Mouse (Mus musculus) lung, embryonic 14.5 days (tissue): ENCODE measurements around the gene Arid1b. TPM values are rescaled to one million over a fixed set of nuclear protein-coding genes. Genes with fewer than 3 reads are reported as not detected.

ENCODE experiments used
- ATAC-seq: fragments of 200-750 bp; cut with Nextera tagmentation; 2 replicates; pipeline ENCODE4 v1.8.0; 2017; ENCODE audit warnings: mild to moderate bottlenecking, moderate TSS enrichment, moderate library complexity; ENCODE audit not compliant: insufficient read depth
- DNase-seq: peaks from one replicate; pipeline ENCODE4 v3.0.0-alpha.2; 2015
- H3K27ac ChIP-seq: fragments of 300-500 bp; sonication (generic); 2 replicates; pipeline ENCODE4 v1.5.1; 2014; ENCODE audit warnings: low read depth, mild to moderate bottlenecking, moderate library complexity
- H3K27me3 ChIP-seq: fragments of 300-500 bp; sonication (generic); 2 replicates; pipeline ENCODE4 v1.6.1; 2014; ENCODE audit warnings: low read length, control low read depth; ENCODE audit not compliant: insufficient read depth
- H3K36me3 ChIP-seq: fragments of 300-500 bp; sonication (generic); 2 replicates; pipeline ENCODE4 v1.6.1; 2014; ENCODE audit warnings: control low read depth; ENCODE audit not compliant: insufficient read depth
- H3K4me1 ChIP-seq: fragments of 300-500 bp; sonication (generic); 2 replicates; pipeline ENCODE4 v1.6.1; 2014; ENCODE audit warnings: antibody characterized with exemption, control low read depth; ENCODE audit not compliant: insufficient read depth
- H3K4me2 ChIP-seq: fragments of 300-500 bp; sonication (generic); 2 replicates; pipeline ENCODE4 v1.6.1; 2014; ENCODE audit warnings: mild to moderate bottlenecking
- H3K4me3 ChIP-seq: fragments of 300-500 bp; sonication (generic); 2 replicates; pipeline ENCODE4 v1.5.1; 2014; ENCODE audit warnings: low read depth, low read length
- H3K9ac ChIP-seq: fragments of 300-500 bp; sonication (generic); 2 replicates; pipeline ENCODE4 v1.6.1; 2014
- H3K9me3 ChIP-seq: fragments of 300-500 bp; sonication (generic); 2 replicates; pipeline ENCODE4 v1.6.1; 2016; ENCODE audit warnings: low read depth, low read length, control low read depth
- CTCF ChIP-seq: IDR thresholded peaks from 2 replicates; pipeline ENCODE4 v1.5.1; 2016; ENCODE audit warnings: antibody characterized with exemption, low read depth
- WGBS: fragments of 180-500 bp; shearing (Covaris S2); extraction: QIAGEN DNeasy Blood & Tissue Kit; methylation state at CpG from one replicate; pipeline ENCODE4 v1.1.7; 2014; 5-methylcytosine and 5-hydroxymethylcytosine counted together
- polyA plus RNA-seq: library from polyadenylated mRNA; unstranded; fragments of >200 nt; fragmentation: Nextera tagmentation; extraction: Ambion mirVana; gene quantifications from 2 replicates; pipeline ENCODE4 v1.2.1, GENCODE M21; 2014

Arid1b gene
- polyA plus RNA-seq, 1 experiment from 2014 or later = 17.3 TPM

DNA sequence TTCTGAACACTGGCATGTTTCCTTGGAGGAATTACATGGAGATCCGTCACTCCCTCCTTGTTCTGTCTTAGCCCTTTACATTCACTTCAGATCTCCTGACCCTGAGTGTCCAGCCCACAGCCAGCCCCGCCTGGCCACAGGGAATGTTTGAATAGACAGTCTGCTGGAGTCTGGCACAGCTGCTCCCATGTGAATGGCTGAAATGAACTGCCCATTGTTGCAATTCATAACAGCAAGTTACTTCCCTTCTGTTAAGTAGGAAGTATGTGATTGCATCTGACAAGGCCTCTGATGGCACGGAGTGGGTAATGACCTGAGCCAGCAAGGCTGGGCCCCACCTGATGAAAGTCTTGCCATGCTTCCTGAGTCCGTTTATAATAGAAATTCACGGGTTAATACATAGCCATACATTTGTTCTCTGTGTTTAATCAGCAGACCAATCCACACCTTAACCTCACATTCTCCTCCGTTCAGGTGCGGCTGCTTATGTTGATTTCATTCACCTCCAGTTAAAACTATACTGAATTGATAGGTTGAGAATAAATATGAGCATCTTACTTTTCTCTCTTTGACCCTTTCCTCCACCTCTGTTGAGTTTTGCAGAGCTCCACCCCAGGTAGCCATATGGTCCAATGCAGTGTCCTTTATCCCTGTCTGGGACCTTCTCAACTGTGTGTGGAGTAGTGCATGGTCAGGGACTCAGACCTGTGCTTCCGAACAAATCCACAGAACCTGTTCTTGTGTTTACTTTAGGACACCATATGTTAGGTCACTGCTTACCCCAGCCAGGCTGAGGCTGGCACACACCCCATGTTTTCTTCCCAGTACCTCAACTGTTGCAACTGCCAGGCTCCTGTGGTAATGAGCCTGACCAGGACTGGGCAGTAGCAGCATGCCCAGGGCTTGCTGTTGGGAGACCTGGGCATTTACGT is 299.8 kb downstream of the Arid1b start:
- no peak for ATAC-seq
- no peaks in the 10 kb centered on the region for H3K9me3 ChIP-seq
- 0 out of 2 replicates have a peak, but pooled peaks cover 3% of the 10 kb centered on the region for H3K4me1 ChIP-seq
- no peak overlapping the region for H3K9ac ChIP-seq
- H3K4me2 ChIP-seq = no peak overlapping the region
- H3K27ac ChIP-seq = no peak overlapping the region
- no peak for TF ChIP-seq CTCF
- H3K27me3 ChIP-seq = no peaks in the 10 kb centered on the region
- no peak overlapping the region for H3K4me3 ChIP-seq
- WGBS = 69% methylated on average over 9 of the region's 9 CpGs
- H3K36me3 ChIP-seq = peaks cover 30% of the 10 kb centered on the region
- no peak for DNase-seq

DNA sequence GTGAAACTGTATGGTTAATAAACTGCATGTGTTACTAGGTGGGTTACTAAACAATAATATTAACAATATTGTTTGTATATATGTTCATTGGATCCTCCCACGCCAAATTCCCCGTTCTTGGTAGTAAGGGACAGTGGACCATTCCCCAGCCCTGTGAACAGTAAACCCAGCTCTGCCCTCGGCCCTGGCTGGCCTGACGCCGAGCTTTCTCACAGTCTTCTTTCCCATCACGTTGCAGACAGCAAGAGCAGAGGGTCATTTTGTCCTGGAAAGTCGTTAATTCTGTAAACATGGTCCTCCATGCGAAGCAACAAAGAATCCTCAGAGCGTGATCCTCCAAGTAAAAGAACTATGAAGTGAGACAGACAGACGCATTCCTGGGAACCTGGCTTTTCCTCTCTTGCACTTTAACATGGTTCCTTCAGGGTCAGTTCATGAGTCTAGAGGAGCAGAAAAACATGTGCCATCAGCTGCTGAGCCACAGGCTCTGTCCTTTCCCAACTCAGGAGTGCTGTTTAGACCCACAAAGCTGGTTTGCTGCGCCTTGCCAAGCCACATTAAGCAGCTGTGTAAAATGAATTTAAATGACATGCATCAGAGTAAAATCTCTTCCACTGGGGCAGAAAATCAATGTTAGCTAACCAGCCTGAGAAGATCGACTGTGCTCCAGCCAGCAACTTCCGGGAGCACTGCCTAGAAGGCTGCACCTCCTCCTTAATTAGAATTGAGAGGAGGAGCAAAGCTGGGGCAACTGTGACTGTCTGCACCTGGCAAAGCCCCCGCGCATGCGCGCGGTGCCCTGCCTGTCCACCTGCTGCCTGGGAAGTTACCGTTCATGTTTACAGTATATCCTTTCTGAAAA is 301.2 kb downstream of the Arid1b start:
- peak; percentile 32 for DNase-seq
- no peak overlapping the region for H3K4me3 ChIP-seq

DNA sequence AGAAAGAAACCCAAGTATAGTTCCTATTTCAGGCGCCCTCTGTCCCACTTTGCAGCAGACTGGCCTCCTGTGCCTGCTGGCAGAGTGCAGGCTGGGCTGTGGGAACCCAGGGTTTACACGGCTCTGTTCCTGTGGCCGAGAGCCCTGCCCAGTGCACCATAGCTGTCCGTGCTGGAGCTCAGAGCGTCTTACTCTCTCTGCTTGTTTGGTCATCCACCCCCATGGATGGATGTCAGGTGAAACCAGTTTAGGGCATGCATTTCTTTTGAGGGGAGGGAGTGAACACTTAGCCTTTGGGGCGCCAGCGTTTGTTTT is 301.8 kb downstream of the Arid1b start:
- H3K4me3 ChIP-seq = no peak overlapping the region
- DNase-seq = no peak
- no peak overlapping the region for H3K27ac ChIP-seq
- no peak overlapping the region for H3K9ac ChIP-seq
- H3K4me2 ChIP-seq = no peak overlapping the region
- no peak for TF ChIP-seq CTCF
- H3K36me3 ChIP-seq = peaks cover 26% of the 10 kb centered on the region
- no peak for ATAC-seq
- 84% methylated on average over 7 of the region's 7 CpGs for WGBS
- H3K4me1 ChIP-seq = 0 out of 2 replicates have a peak, but pooled peaks cover 3% of the 10 kb centered on the region
- no peaks in the 10 kb centered on the region for H3K9me3 ChIP-seq
- H3K27me3 ChIP-seq = no peaks in the 10 kb centered on the region

More for the DNA sequence above, 301.2 kb downstream of the Arid1b start:
- Histone ChIP-seq H3K27me3 (no peaks in the 10 kb centered on the region), H3K27ac (peak overlapping the region; percentile 61), H3K36me3 (peaks cover 30% of the 10 kb centered on the region), H3K4me1 (0 out of 2 replicates have a peak, but pooled peaks cover 3% of the 10 kb centered on the region), H3K4me2 (no peak overlapping the region), H3K9ac (no peak overlapping the region), H3K9me3 (no peaks in the 10 kb centered on the region)
- no peak for TF ChIP-seq CTCF
- WGBS = 59% methylated on average over 19 of the region's 19 CpGs
- ATAC-seq = 0 out of 2 replicates have a peak, but pooled peaks have one; percentile 50

DNA sequence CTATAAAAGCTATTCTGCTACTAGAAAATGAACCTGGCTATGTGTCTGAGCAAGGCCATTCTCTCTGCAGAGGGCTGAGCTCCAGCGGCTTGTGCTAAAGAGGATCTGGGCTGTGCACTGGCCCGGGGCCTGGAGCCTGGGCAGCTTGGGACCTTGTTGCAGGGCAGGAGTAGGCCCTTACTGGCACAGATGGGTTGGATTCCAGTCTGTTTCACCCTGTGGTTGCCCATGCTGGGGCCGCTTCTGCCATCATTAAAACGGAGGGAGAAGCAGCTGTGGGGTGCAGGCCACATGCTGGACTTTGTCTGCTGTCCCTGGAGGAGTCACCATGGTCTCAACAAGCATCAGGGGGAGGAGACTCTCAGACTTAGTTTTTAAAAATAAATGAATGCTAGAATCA is 303.4 kb downstream of the Arid1b start:
- Histone ChIP-seq H3K4me1 (0 out of 2 replicates have a peak, but pooled peaks cover 3% of the 10 kb centered on the region), H3K4me3 (no peak overlapping the region), H3K36me3 (peaks cover 18% of the 10 kb centered on the region; the same call in 1 of the 2 replicates), H3K4me2 (no peak overlapping the region), H3K27ac (no peak overlapping the region), H3K9ac (no peak overlapping the region), H3K9me3 (no peaks in the 10 kb centered on the region), H3K27me3 (no peaks in the 10 kb centered on the region)
- TF ChIP-seq CTCF = no peak
- ATAC-seq (no peak), DNase-seq (no peak)
- 91% methylated on average over 4 of the region's 4 CpGs for WGBS

DNA sequence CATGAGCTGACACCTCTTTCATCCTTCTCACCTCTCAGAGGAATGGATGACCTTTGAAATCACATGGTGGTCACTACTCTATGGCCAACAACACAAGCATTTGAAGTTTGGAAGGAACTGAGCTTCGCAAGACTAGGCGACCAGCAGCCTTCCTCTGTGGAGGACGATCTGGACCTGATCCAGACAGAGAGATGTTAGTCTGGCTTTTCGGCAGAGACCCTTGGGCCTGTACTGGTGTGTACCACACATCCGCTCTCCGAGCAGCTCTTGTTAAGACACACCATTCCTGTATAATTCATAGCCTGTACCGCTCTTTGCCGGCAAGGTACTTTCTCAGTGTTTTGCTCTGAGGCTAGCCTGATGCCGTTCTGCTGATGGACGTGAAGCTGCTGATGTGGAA is 303.9 kb downstream of the Arid1b start:
- H3K4me2 ChIP-seq = no peak overlapping the region
- H3K9me3 ChIP-seq = no peaks in the 10 kb centered on the region
- WGBS = 78% methylated on average over 10 of the region's 10 CpGs
- H3K4me1 ChIP-seq = 0 out of 2 replicates have a peak, but pooled peaks cover 3% of the 10 kb centered on the region
- no peak for ATAC-seq
- H3K27ac ChIP-seq = no peak overlapping the region
- H3K36me3 ChIP-seq = peaks cover 18% of the 10 kb centered on the region; the same call in 1 of the 2 replicates
- H3K9ac ChIP-seq = no peak overlapping the region
- no peak for DNase-seq
- no peak for TF ChIP-seq CTCF
- H3K4me3 ChIP-seq = no peak overlapping the region
- no peaks in the 10 kb centered on the region for H3K27me3 ChIP-seq

DNA sequence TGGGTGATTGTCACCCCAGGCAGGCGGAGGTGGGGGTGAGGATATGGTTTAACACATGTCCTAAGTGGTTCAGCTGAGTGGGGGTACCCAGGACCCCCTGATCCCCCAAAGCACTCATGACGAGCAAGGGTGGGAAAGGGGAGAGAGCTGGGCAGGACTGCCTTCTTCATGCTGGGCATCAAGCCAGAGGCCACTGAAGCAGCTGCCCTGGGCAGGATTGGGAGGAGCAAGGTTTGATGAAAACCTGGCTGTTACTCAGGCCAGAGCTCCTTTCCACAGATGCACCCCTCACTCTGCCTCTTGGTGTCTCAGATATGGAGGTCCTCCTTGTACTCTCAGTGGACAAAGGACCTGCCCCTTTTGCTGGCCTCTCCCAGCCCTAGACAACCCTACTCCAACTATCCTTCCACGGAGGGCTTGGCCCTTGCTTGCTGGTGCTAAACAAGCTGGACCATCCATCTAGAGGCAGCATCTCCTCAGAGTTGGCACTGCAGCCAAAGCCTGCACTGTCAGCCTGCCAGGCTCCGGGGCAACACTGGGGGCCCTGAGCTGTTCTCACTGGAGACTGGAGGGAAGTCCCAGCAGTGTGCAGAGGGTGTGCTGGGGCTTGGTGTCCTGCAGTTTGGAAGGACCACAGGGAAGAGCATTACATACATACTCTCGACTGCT is 304.9 kb downstream of the Arid1b start:
- WGBS = 67% methylated on average over 5 of the region's 5 CpGs
- H3K27me3 ChIP-seq = no peaks in the 10 kb centered on the region
- no peak overlapping the region for H3K4me2 ChIP-seq
- peaks cover 17% of the 10 kb centered on the region; the same call in 1 of the 2 replicates for H3K36me3 ChIP-seq
- TF ChIP-seq CTCF = no peak
- H3K9ac ChIP-seq = no peak overlapping the region
- peak; percentile 22; the same call in 1 of the 2 replicates for ATAC-seq
- no peaks in the 10 kb centered on the region for H3K9me3 ChIP-seq
- DNase-seq = no peak
- H3K4me3 ChIP-seq = no peak overlapping the region
- no peak overlapping the region for H3K27ac ChIP-seq
- 0 out of 2 replicates have a peak, but pooled peaks cover 3% of the 10 kb centered on the region for H3K4me1 ChIP-seq
